Mouse (Mus musculus): Measurements from ENCODE around the gene Gja4.

Gja4 gene

GRCm38 (mm10) chr4:127323651-127324050 lies 9.8 kb upstream of the Gja4 start:
- peak; percentile 29 for DNase-seq

GRCm38 (mm10) chr4:127319613-127320012 lies 5.8 kb upstream of the Gja4 start:
- peak; percentile 65 to 84 for DNase-seq

- peak; percentile 19 to 37 for DNase-seq
These were observed 3.3 kb upstream of the Gja4 start for GRCm38 (mm10) chr4:127317143-127317542.

- DNase-seq: no peak
These were observed 1.9 kb upstream of the Gja4 start for GRCm38 (mm10) chr4:127315753-127316152.

- no peak for DNase-seq
These were observed 746 bp upstream of the Gja4 start for GRCm38 (mm10) chr4:127314585-127314984.

GRCm38 (mm10) chr4:127312349-127312748 lies 1.5 kb downstream of the Gja4 start:
- DNase-seq: no peak

- DNase-seq: no peak
These were observed 2.3 kb downstream of the Gja4 start for GRCm38 (mm10) chr4:127311561-127311960.

GRCm38 (mm10) chr4:127306915-127307314 lies 6.9 kb downstream of the Gja4 start:
- DNase-seq: no peak

GRCm38 (mm10) chr4:127303796-127304195 lies 10.0 kb downstream of the Gja4 start:
- peak; percentile 57 to 63 for DNase-seq

GRCm38 (mm10) chr4:127300503-127300902 lies 13.3 kb downstream of the Gja4 start:
- DNase-seq: no peak

- no peak for DNase-seq
These were observed 21.2 kb downstream of the Gja4 start for GRCm38 (mm10) chr4:127292631-127293030.

GRCm38 (mm10) chr4:127289039-127289548 lies 24.7 kb downstream of the Gja4 start:
- peak; percentile 35 to 51 for DNase-seq

- no peak for DNase-seq
These were observed 26.9 kb downstream of the Gja4 start for GRCm38 (mm10) chr4:127286907-127287306.

GRCm38 (mm10) chr4:127279241-127279640 lies 34.6 kb downstream of the Gja4 start:
- DNase-seq: no peak

GRCm38 (mm10) chr4:127278451-127279001 lies 35.3 kb downstream of the Gja4 start:
- DNase-seq: peak; percentile 59 to 60

- DNase-seq: no peak
These were observed 49.7 kb downstream of the Gja4 start for GRCm38 (mm10) chr4:127264183-127264554.

- DNase-seq: peak; percentile 31 to 43
These were observed 50.2 kb downstream of the Gja4 start for GRCm38 (mm10) chr4:127263438-127264182.

GRCm38 (mm10) chr4:127261601-127262000 lies 52.2 kb downstream of the Gja4 start:
- DNase-seq: no peak
